Mouse (Mus musculus) frontal cortex, postnatal 14 days (tissue): ENCODE results near the gene Pkp4.
"Not testable (repeated sequence)": the region's sequence is repeated elsewhere in the genome, so short reads cannot be mapped to it uniquely, and the experiment has no call there.

Source experiments
- DNase-seq, 2 experiments: peaks; one replicate each; pipeline ENCODE4 v3.0.0; 2022; ENCODE audit warnings: low spot score in 2 of 2

The Pkp4 gene

DNA sequence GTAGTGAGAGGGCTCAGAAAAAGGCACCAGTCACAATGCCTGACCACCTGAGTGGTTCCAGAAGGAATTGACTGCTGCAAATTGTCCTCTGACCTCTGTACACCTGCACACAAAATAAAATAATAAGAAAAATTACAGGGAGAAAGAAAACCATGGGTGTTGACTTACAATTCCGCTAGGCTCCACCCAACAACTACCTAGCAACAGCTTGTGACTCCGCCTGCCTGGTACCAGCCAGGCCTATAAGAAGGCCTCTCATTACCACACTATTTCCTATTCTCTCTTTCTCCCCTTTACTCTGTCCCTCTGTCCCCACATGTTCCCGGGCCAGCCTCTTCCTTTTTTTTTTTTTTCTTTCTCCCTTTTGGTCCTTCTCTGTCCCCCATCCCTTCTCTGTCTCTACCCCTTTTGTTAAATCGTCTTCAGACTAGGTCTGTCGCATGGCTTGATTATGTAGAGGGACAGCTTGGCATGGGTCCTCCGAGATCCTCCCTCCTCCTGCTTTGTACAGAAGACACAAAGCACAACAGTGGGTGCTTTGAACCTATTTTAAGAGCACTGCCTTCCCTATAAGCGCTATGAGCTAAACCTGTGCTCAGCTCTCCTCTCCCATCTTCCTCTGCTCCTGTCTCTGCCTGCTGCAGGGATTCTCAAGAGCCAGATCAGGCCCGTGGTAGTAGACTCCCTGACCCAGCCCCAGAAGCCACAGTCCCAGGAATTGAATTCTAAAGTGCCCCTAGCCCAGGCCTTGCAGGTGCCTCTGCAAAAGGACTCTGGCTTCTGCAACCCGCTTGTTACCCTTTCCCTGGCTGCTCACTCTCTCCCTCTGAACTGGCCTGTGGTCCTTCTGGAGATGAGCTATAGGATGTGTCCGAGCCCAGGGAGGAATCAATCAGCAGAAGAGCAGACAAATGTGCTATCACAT, 223.5 kb downstream of the Pkp4 start:
- DNase-seq = no peak

DNA sequence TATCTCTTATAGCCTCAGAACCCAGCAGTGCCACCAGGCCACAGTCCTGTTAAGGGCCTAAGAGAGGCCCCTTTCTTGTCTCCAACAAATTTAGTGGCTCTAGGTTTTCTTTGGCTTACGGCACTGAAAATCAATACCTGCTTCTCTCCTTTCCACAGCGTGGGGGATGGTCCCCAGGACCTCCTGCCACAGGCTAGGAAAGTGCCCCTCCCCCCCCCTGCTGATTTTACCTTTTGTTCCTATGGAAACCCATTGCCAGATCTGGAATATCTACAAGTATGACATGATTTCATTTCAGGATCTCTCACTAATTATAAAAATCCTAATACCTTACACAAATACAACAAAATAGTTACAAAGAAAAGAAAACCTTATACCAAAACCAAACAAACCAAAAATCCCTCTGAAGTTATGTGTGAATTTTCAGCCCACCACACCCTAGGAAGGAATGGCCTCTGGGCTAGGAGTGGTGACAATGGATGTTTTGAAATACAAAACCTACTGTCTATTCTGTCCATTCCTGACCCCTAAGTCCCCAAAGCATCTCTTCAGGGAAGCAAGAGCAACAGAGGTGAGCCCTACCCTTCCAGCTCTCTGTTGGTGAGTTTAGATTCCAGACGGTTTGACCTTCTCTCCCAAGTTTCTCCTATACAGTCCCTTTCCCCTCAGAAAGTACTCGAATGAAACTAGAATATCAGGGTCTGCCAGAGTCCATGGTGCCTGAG, 224.7 kb downstream of the Pkp4 start:
- DNase-seq = no peak

DNA sequence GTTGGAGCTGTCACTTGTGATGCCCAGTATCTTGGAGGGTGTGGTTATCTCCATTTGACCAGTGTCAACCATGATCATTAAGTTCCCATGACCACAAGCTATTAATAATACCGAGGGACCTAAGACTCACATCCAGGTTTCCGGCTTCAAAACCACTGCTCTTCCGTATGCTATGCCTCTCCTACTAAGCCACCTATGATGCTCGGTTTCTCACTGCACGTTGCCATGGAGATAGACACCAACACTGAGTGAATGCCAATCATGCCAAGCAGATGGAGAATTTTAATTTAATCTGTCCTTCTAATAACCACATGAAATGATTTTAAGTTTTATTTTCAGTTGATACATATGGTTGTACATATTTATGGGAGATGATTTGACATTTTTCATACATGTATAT, 229.3 kb downstream of the Pkp4 start:
- no peak for DNase-seq

DNA sequence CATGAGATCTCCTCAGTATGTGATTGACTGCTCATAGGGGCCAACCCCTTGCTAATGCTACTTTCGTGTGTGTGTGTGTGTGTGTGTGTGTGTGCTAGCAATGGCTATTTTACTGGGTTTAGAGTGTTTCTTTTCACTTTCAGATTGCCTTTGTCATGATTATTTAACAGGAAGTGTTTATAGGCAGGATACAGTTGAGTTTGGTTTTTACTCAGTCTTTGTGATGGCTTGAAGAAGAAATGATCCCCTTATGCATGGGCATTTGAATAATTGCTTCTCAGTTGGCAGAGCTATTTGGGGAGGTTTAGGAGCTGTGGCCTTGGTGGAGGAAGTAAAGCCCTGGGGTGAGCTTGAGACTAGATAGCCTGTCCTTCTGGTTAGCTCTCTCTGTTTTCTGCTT, 232.5 kb downstream of the Pkp4 start:
- DNase-seq = no peak

DNA sequence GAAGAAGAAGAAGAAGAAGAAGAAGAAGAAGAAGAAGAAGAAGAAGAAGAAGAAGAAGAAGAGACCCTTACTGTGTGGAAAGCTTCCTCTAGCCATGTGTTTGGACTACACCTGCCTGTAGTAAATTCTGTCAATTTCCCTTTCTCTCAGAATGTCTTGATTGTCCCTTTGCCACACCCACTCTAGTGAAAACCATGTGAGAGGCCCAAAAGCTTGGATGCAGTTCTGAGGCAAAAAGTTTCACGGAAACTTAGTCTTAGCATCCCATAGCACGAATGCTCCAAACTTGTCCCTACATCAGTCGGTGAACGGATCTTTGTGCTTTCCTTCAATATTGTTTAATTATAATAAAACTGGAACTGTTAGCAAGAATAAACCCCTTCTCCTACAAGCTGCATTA, 234.0 kb downstream of the Pkp4 start:
- no peak for DNase-seq

DNA sequence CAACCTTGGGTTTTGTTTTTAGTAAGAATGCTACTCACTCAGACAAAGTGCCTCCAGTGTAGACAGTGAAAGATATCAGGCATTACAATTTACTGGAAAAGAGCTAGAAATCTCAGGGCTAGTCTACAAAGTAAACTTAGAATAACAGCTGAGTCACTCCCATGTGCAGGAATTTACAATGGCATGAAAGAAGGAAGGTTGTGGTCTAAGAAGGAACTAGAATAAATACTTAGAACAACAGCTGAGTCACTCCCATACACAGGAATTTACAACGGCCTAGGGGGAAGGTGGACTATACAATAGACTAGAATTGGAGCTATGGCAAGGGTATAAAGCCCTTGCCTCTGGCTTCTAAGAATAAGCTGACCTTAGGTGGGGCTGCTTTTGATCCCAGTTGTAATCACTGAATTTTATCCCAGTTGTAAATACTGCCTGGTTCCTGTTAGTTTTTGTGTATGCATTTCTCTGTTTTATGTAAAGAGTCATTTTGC, 234.6 kb downstream of the Pkp4 start:
- DNase-seq = not testable (repeated sequence)

DNA sequence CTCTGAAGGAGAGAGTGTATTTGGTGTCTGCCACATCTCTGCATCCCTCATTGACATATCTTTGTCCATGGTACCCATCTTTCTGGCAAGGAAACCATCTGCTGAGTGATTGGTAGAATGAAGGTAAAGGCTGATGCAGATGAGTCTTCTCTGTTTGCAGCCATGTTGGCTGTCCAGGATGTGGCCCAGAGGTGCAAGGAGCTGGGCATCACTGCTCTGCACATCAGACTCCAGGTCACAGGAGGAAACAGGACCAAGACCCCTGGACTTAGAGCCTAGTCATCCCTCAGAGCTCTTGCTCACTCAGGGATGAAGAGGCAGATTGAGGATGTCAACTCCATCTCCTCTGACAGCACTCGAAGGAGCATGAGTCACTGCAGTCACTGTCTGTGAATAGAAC, 235.9 kb downstream of the Pkp4 start:
- DNase-seq = no peak

DNA sequence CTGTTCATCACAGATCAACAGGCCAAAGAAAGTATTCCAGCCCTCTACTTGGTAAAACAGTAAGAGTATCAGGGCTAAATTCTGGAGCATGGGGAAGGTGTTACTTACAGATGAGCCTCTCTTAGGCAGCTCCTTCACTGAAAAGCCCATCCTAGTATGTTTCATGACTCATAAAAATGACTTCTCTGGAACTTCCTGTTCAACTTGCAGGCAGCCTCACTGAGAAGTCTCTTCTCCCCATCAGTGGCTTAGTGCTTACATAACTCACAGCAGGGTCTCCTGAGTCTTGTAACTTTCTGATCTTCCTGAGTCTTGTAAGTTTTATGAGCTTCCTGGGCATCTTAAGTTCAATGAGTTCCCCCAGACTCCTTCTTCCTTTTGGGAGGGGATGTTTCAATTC, 236.9 kb downstream of the Pkp4 start:
- DNase-seq = no peak

DNA sequence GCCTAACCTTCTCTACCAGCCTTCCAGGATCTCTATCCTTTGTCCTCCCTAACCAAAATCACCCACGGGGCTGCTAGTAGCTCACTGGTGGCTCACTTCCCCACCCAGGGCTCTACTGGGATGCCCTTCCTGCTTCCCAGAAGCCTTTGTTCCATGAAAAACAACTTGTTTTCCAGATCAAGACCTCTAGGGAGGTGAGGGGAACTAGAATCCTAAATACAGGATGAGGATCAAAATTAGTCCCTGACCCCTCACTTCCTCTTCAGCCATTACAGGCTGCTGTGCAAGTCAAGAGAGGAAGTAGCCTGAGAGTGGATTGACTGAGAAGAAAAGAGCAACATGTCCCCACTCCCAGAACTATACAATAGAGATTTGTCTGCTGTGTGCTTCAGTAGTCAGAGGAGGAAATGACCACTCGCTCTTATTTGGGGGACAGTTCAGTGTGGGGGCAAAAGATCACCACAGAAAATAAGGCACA, 240.3 kb downstream of the Pkp4 start:
- no peak for DNase-seq

DNA sequence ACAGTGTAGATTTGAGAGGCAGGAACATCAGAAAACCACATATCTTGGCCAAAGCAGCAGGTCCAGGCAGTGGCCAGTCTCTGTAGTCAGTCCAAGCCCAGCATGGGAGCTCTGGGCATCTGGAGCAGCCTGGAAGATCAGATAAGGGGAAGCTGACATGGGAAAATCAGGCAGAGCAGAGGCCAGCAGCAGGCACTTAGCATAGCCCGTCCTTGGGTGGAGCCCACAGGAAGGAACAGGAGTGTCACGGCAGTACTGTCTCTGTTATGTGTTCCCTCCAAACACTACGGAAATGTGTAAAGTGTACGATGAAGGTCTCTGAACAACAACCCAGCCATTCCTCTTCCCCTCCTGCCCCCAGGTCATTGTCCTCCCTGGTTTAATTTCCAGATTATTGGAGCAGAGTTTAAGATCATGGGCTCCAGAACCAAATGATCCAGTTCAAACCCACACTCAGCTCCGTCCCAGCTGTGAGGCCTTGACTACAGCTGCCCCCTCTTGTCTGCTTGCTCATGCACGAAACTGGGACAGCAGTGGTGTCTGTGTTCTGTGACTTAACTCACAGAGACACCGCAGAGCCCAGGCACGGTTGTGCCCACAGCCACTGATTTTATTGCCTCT, 241.3 kb downstream of the Pkp4 start:
- DNase-seq = no peak

DNA sequence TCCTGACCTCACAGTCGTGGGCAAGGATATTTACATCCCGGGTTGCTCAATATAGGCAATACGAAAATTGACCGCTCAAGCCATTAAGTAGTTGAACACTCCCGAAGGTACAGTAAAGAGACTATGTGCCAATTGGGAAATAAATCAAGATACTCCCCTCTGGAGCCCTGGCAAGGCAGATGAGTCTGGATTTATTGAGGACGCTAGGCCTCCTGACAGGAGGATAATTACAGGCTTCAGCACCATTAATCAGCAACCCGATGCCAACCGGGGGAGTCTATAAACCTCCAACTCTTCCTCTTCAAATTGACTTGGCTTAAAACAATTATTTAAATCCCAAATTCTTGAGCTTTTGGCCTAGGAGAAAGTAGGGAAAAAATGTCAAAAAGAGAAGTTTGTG, 243.4 kb downstream of the Pkp4 start:
- no peak for DNase-seq
